Mouse (Mus musculus): ENCODE results near the gene Scimp.

GRCm38 (mm10) chr11:70804395-70804794, 8.0 kb downstream of the Scimp start:
- TF ChIP-seq CTCF (IDR thresholded peaks at IDR 0.05; ENCODE audit: control insufficient read depth, insufficient read depth, insufficient read length) (no peak), CEBPB (IDR thresholded peaks at IDR 0.05; ENCODE audit: low read depth) (no peak), USF1 (IDR thresholded peaks at IDR 0.05; ENCODE audit: low read depth) (no peak), MYOD1 (IDR thresholded peaks at IDR 0.05; ENCODE audit: control insufficient read depth, insufficient read length, low read depth) (no peak)

Data from C2C12 (cell line).